Mouse (Mus musculus): ENCODE measurements around the gene Nek6.

GRCm38 (mm10) chr2:38610161-38610560, 98.7 kb downstream of the Nek6 start:
- TF ChIP-seq EP300 (IDR thresholded peaks at IDR 0.05; ENCODE audit: low read depth) (no peak), CTCF (IDR thresholded peaks at IDR 0.05; ENCODE audit: low read depth) (no peak)
